Mouse (Mus musculus) cerebellum, postnatal 4 days (tissue): Measurements from ENCODE around the gene Scyl3.

ENCODE experiments used
- DNase-seq, 2 experiments: peaks; one replicate each; pipeline ENCODE4 v3.0.0; 2022; ENCODE audit warnings: low spot score in 2 of 2, mixed read lengths in 1 of 2

Gene Scyl3

GRCm38 (mm10) chr1:163958036-163958435 is 29.1 kb downstream of the Scyl3 start:
- no peak for DNase-seq

DNA sequence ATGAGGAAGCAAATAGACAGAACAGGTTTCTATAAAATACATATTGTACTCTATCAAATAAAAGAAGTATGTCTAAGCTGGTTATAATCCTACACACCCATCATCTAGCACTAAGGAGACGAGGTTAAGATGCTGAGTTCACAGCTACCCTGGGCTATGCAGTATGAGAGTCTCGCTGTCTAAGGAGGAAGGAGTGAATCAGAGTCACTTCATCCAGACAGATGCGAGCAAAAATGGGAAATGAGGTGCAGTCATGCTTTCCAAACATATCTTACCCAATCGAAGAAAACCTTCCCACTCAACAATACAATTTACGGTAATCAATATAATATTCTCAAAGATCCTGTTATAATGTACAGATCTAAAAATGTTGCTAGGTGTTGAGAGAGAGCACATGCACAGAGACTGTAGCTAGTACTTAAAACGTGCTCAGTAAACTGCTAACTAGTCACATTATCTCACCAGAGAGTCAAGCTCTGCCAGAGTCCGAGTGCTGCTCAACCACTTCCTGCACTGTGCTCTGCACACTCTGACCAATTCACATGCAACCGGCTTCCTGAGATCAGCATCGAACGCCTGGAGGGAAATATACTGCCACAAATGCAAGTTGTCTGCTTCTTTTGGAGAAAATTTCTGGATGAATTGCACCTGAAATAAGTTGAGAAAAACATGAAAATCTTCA is 35.2 kb downstream of the Scyl3 start:
- no peak for DNase-seq

DNA sequence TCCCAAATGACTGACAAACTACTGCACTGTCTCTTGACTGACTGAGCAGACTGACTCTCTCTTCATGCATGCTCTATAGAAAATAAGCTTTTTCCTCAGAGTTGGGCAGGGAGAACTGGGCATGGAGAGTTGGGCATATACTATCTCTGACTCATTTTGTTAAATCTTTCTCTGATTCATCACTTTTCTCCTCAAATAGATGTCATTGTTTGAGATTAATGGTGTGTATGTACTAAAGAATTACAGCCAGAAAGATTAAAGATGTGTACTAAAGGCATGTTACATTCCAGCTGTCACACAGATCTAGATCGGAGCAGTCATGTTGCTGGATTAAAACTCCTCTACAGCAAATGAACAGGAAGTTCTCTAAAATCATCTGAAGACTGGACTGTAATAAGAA is 45.6 kb downstream of the Scyl3 start:
- no peak for DNase-seq

- no peak for DNase-seq
Observed at GRCm38 (mm10) chr1:163975088-163975487, 46.2 kb downstream of the Scyl3 start.

- DNase-seq: no peak
Observed at GRCm38 (mm10) chr1:163976515-163976914, 47.6 kb downstream of the Scyl3 start.

GRCm38 (mm10) chr1:163992371-163992770 is 63.5 kb downstream of the Scyl3 start:
- DNase-seq: no peak

DNA sequence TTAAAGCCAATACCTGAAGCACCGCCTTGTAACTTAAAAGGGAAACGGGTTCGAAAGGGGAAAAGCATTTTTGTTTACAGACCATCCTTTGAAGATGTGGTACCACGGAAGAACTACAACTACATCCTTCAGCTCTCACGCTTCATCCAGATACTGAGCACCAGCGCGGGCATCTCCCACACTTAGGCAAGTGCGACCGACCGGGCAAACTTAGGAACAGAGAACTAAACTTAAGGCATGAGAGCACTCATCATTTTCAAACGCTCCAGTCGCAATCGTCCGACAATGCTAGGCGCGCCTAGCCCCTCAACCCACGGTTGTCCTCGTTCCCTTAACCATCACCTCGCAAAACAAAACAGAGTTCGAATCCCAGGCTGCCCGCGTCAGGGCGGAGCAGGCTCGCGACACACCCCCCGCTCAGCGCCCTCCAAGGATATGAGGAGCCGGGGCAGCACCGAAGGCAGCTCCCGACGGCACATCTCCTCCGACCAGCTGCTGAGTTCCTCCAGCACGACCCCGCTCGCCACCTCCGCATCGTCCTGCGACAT is 65.3 kb downstream of the Scyl3 start:
- DNase-seq: no peak

GRCm38 (mm10) chr1:163994721-163995608 is 66.1 kb downstream of the Scyl3 start, which contains the start of the genes BC055324 and Mettl18:
Gene BC055324, minus strand, starts transcription at chr1:163994796.
Gene Mettl18, plus strand, starts transcription at chr1:163994889.
- DNase-seq: peak; percentile 71 to 84

DNA sequence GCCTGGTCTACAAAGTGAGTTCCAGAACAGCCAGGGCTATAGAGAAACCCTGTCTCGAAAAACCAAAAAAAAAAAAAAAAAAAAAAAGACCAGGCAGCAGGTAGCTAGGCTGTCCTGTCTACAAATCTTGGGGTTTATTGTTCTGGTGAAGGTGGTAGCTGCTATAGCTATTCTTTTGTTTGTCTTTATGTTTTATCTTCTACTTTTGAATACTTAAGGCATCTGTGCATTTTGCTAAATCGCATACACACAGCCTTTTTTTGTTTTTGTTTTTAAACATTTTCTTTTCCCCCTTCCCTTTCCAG is 66.7 kb downstream of the Scyl3 start:
- DNase-seq: no peak

DNA sequence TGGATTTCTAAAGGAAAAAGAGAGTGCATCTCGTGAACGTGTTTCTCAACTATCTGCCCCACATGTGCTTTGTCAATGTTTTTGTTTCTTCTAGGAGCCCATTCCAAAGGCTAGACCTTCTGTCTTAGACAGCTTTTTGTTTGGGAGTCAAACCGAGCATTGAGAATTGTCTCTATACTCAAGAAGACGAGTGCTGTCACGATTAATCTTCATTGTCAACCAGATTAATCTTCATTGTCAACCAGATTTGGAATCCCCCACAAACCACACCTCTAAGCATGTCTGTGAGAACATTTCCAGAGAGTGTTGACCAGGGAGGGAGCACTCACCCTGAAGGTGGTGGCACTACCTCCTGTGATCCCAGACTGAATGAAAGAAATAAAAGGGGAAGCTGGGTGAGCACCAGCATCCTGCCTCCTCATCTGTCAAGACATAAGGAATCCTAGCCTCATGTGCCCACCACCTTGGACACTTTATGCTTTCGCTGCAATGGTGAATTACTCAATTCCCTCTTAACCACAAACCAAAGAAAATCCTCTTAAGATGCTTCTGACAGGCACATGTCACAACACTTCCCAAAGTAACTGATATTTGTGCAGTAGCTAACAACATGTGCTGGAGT is 73.0 kb downstream of the Scyl3 start:
- DNase-seq: no peak

DNA sequence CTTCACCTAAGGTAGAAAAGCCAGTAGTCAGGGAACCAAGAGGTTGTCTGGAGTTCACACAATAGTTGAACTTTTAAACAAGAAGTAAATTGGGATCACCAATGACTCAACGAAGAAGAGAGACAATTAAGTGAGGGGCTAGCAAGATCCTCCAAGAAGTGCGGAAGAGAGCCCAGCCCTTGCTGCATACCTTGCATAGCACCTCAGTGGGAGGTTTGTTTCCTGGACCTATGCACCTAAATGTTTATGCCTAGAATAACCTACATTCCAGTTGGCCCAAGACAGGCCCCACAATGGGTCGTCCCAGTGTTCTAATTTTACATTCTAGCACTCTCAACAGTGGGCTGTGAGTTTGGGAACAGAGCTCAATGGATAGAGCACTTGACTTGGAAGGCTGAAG is 75.4 kb downstream of the Scyl3 start:
- DNase-seq: no peak
